Mouse (Mus musculus): Measurements from ENCODE around the gene Ugt1a6b.

DNA sequence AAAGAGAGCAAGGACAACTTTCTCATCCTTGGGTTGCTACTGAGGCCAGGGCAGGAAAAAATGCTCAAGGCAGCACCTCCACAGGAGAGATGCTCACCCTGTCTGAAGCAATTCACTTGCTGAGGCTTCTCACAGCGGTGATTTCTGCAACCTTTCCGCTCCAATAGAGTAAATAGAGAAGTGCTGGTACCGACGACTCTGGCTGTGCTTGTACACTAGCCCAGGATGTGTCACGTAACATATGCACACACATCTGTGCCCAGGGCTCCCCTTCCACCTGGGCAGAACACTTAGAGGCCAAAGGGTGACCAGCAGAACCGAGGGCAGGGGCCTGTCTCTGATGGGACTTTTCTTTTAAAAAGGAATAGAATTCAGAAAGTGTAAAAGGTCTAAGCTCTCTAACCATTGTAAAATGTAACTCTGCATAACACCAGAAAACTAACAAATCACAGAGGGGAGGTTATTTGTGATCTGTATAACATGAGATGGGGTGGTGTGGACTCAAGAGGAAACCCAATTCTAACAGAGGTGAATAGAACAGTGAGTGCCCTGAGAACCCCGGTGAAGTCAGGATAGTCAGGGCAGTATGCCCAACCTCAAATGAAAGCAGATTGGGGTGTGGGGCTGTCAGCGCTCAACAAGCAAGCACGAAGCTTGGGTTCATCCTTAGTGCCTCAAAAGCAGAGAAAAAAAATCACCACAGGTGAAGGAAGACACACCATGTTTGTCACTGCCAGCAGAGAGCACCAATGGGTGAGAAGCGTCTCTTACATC, 157.7 kb downstream of the Ugt1a6b start:
- TF ChIP-seq POLR2A (IDR thresholded peaks at IDR 0.05; ENCODE audit: borderline replicate concordance, extremely low read depth, low read depth, low read length) (no peak), CTCF (IDR thresholded peaks at IDR 0.05; ENCODE audit: insufficient read depth, low read length) (no peak)
